Mouse (Mus musculus) lung, postnatal 4 days (tissue): ENCODE results near the gene Irf6.
A peak's percentile ranks its signal among the peaks of the same experiment; 100 is the strongest.

Source experiments
- DNase-seq, 2 experiments: peaks; one replicate each; pipeline ENCODE4 v3.0.0; 2021

The Irf6 gene

DNA sequence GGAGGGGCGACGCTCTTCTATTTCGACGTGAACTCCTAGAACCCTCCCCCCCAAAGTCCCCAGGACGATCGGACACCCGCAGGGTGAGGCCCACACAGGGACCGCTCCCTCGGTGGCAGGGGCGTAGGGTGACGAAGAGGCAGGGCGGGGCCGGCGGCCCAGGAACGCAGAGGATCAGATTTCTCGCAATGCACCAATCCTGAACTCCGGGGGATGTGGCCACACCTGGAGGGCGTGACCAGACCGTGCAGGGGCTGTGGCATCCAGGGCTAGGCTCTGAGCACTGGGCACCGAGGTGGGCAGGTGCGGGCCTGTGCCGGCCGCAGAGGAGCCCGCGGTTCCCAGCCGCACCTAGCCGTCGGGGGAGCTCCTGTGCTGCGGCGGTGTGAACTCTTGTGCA lies at the start of gene Irf6:
Irf6 (plus strand) TSS at position 240 of the 400 bp plus-strand sequence.
- peak; percentile 81 to 88 for DNase-seq

DNA sequence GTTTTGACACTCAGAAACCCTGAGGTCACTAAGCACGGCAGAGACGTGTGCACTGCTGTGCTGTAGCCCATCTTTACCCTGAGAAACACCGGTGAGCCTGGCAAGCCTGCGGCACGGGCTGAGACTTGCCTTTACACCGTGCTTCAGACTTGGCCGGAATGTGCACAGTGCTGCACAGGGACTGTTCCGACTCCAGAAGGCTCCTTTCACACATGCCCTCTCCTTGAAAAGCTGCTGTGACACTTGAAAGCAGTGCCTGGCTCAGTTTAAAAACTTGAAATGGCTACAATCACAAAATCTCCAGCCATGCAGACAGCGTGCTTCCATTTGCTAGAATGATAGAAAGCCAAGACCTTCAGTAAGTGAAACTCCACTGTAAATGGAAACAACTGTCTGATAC lies 40.8 kb upstream of the Irf6 start:
- no peak for DNase-seq

DNA sequence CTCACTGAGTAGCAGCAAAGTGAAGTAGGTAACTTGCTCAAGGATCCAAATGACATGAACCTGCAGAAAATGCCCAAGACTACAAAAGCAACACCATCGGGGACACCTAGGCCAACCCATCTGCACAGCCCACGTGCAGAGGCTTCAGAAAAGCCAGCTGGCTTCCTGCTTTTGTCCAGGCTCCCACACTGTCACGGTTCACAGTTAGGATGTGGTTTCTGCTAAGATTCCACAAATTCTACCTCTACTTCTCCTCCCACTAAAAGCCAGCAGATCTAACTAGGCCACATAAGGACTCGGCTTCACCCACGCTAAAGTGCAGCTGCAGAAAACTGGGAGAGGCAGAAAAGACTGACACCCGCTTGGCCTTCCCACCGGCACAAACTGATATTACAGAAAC lies 30.1 kb upstream of the Irf6 start:
- DNase-seq, result no peak

DNA sequence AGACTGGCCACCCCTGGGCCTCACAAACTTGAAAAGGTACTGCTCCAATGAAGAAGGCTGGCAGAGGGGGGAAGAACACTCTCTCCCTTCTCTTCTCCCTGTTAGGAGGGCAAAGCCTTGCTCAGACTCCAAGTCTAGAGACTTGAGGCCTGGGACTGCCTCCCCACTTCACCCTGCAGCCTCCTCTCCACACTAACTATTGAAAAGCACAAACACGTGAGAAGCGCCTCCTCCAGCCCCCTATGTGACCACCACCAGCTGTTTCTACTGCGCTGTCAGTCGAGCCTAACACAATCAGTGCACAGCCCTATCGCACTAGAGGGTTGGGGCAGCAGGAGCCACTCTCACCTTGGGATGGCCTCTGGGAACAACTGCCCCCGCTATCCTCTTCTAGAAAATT lies 29.6 kb upstream of the Irf6 start:
- DNase-seq, result no peak

DNA sequence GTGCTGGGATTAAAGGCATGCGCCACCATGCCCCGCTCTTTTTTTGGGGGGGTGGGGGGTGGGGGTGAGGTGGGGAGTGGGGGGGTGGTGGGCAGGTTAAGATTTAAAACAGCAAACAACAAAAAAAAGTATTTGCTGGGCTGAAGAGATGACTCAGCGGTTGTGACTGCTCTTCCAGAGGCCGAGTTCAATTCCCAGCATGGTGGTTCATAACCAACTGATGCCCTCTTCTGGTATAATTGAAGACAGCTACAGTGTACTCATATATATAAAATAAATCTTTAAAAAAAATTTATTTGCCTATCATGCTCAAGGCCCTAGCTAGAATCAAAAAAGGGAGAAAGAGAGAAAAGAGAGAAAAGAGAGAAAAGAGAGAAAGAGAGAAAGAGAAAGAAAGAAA lies 27.1 kb upstream of the Irf6 start:
- no peak for DNase-seq

DNA sequence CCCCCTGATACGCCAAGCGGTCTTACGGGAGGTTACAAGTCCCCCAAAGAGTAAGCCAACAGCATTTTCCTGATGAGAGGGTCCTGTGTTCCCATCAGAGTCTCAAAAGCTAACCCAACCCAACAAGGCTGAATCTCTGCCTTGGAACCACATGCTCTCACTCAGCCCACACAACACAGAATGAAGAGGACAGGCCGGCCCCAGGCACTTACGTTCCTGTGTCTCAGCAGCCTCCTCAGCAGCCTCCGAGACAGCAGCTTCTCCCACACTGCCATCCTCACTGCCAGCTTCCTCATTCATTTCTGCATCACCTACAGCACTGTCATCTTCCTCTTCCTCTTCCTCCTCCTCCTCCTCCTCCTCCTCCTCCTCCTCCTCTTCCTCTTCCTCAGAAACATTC lies 24.9 kb upstream of the Irf6 start:
- DNase-seq, result no peak

DNA sequence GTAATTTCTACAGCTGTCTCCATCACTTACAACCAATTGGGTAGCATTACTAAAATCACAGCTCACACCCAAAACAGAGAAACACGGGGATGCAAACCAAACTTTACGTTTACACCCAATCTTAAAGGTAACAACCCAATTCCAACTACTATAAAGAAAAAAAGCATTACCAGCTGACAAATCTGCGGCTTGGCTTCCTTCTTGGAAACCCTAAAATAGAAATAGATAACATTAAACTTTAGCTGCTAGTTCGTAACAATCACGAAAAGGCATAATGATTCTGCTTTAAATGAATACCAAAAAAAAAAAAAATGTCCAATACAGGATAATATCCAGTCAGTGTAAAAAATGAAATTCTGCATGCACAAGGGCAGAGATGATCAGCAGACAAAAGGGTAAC lies 23.6 kb upstream of the Irf6 start:
- no peak for DNase-seq

DNA sequence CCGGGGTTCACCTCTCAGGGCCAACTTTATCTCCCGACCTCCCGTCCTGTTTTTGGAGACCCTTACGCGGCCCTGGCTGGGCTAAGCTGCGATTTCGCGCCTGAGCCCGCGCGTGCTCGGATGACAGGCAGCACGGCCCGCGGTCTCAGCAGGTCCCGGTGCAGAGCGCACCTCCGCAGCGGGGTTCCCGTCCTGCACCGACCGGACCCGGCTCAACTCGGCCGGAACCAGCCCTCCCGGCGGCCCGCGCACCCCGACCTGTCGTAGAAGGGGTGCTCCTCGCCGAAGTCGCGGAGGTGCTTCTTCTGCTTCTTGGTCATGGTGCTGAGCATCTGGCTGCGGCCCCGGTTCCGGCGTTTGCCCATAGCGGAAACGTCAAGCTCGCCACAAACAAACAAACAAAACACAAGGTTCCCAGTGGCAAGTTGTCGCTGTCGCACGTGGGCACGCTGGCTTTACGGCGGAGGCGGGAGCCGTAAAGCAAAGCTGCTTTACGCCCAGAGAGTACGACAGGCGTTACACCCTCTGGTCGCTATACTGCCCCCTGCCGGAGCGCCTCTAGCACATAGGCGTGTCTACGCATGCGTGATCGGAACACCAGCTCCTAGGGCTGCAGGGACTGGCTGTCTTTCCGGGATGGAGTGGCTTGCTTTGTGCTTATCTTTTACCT lies 23.0 kb upstream of the Irf6 start, which contains the start of gene Diexf:
Diexf (minus strand) TSS at position 487 of the 670 bp plus-strand sequence.
- DNase-seq, result peak; percentile 96 to 97

DNA sequence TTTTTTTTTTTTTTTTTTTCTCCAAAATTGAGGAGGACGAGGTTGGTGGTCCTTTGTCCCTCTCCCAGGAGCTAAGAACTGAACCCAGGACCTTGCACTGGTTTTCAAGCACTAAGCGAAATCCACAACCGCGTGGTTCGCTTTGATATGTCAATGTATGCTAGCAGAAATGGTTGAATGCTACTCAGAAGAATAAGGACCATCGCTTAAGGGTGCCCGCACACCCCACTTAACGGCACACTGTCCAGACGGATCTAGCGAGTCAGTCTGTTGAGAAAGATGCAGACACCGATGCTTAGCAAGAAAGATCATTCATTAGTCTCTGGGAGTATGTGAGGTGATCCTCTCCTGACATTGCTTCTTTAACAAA lies 22.5 kb upstream of the Irf6 start:
- no peak for DNase-seq

DNA sequence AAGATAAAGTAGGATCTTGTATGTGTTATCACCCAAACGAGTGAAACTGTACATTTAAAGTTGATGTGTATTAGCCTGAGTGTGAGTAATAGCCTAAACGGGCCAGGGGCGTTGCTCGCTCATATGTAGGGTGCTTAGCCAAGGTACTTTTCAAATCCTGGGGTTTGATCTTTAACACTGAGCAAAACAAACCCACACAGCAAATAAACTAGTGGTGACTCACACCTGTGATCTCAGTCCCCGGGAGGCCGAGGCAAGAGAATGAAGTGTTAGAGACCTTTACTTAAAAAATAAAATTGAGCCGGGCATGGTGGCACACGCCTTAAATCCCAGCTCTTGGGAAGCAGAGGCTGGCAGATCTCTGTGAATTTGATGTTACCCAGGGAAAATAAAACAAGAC lies 22.1 kb upstream of the Irf6 start:
- no peak for DNase-seq

DNA sequence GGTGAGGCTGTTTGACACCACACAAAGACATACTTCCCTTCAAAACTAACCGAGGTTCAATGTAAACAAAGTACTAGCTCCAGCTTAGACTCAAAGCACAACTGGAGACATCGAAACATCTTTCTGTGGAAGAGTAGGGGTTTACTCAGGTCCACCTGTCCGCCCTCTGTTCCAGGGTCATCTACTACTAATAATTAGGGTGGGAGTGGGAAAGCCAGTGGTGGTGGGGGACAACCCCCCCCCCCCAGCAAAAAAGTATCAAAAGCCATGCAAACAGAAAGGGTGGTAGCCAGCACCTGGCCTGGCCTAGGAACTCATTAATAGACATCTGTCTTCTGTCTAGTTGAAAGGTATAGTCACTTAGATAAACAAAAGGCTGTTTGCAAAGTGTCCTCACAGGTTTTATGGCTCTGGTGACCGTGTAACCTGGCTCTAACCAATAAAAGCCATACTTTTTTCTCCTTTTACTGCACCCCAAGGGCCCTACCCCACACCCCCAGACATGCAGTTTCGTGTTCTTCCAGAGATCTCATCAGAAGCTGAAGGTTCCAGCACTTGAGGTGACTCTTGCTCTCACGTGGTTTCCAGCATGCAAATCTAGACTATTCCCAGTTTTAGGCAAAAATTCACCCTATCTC lies 21.5 kb upstream of the Irf6 start:
- DNase-seq, result no peak

DNA sequence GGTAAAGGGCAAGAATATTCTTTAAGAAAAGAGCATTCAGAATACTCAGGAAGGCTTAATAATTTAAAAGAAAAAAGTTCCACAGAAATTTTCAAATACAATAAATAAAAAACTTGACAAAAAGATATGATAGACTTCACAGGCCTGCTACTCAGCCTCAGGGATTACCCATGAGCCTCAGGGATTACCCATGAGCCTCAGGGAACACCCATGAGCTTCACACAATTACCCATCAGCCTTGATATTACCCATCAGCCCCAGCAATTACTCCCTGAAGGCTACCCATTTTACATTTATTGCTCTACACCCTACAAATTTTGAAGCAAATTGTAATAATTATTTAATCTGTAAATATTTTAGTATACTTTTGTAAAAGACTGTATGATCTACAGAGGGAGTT lies 20.5 kb upstream of the Irf6 start:
- no peak for DNase-seq

DNA sequence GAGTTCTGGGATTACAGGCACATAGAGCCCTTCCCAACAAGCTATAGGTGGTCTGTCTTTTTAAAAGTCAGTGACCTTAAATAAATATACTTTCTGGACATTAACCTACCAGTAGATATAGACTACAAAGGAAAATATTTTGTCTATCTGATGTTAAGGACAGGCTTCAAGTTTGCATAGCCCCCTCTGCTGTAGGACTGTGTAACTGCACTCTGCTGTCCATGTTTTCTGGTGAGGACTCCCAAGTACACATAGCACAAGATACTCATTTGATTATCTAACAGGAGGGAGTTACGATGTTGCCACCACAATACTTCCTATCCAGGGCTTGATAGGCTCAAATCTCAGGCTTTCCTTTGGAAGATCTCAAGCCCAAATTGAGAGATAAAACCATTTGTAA lies 19.2 kb upstream of the Irf6 start:
- no peak for DNase-seq

DNA sequence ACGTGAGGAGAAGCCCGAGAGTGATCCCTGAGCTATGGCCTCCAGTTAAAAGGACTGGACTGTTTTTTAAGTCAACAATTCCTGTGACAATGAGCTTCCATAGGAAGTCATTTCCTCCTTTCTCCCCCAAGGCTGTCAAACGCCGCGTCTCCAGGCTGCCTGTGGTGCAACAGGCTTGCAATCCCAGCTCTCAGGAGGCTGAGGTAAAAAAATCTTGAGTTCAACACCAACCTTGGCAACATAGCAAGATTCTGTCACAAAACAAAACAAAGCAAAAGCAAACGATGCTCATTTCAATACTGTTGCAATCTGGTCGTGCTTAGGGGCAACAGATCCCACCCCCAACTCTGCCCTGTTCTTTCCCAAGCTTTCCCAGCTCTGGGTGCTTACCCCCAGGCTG lies 14.8 kb upstream of the Irf6 start:
- no peak for DNase-seq

DNA sequence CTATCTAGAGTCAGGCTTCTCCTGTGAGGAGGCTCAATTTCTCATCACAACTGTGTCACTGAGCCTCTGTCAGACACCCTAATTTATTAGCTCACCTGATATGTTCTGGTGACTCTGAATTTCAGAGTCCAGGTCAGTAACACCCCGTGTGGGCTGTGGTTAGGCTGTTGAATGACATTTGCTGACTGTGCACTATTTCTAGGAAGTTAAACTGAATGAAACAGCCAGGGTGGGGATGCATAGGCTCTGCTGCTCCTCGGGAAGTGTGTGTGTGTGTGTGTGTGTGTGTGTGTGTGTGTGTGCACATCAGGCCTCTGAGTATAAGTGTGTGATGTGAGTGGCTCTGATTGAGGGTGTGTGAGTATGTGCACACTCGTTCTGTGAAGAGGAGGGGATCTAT lies 14.2 kb upstream of the Irf6 start:
- DNase-seq, result no peak

DNA sequence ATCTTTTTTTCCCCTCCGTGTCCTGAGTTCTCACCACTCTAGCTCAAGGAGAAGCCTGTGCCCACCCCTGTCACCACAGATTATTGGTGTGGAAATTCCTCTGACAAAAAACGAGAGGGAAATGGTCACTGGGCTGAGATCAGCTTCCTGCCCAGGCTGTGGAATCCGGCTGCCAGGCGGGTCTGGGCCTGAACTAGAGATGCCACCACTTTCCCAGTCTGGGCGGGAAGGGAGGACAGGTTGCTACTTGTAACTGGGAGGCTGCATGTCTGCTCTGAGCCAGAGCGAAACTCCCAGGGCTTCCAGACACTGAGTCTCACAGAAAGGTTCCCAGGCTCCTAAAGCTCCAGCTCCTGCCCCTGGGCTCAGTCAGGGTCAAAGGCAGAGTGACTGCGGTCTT lies 11.8 kb upstream of the Irf6 start:
- no peak for DNase-seq

DNA sequence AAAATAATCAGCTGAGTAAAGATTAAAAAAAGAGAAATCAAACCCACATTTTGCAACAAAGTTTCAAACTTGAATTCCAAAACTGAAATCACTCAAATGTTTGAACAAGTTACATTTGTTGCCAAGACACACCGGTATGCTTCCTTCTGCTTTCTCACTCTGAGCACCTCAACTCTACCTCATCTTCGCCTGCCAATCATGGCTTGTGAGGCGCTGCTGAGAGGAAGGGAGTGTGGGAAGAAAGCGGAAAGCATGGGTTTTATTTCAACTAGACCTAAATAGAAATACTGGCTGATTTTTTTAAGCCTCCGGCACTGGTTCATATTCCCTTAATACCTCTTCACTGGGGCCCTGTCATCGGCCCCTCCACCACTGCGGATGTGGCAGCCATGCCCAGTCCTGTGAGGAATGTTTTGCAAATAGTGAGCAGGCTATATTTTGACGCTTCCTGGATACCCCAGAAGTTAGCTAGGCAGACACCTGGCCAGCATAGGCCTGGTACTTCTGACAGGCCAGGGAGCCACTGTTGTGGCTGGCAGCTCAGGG lies 10.3 kb upstream of the Irf6 start:
- DNase-seq, result no peak

DNA sequence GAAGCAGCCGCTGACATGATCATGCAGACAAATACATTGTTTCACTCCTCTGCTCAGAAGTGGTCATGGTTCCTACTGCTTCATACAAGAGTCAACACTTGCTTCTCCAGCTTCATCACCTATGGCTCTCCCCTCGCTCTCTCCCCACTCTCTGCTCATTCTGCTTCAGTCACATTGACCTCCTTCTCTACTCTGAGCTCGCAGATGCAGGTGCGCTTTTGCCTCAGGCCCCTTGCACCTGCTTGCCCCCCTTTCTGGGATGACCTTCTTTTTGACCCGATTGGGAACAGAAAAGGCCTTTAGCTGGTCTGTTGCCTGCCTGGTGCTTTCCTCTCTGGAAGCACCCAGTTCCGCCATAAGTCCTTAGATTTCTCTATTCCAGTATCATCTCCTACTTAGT lies 8.4 kb upstream of the Irf6 start:
- no peak for DNase-seq

DNA sequence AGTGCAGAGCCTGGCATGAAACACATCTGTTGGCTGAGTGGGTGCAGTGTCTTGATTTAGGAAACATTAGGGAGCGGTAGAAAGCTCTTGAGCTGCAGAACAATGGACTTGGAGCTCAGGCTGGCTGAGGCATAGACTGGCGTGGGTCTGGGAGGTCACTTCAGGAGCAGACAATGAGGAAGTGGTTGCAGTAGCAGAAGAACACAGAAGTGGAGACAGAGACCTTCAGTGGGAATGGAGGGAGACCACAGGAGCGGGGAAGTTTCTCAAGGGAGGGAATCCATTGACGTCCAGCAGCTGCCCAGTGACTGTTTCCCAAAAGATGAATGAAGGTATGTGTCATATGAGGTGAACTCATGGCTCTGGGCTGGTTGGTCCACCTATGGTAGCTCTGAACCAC lies 7.8 kb upstream of the Irf6 start:
- DNase-seq, result no peak

DNA sequence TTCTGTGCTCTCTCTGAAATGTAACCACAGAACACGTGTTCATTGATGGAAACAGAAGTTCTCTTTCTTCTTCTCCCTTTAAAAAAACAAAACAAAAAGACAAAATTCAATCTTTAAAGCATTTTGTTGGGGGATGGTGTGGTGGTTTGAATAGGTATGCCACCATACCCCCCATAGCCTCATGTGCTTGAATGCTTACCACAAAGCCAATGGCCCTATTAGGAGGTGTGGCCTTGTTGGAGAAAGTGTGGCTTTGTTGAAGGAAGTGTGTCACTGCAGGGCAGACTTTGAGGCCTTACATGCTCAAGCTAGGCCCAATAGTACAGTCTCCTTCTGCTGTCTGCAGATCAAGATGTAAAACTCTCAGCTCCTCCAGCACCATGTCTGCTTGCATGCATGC lies 6.5 kb upstream of the Irf6 start:
- no peak for DNase-seq

DNA sequence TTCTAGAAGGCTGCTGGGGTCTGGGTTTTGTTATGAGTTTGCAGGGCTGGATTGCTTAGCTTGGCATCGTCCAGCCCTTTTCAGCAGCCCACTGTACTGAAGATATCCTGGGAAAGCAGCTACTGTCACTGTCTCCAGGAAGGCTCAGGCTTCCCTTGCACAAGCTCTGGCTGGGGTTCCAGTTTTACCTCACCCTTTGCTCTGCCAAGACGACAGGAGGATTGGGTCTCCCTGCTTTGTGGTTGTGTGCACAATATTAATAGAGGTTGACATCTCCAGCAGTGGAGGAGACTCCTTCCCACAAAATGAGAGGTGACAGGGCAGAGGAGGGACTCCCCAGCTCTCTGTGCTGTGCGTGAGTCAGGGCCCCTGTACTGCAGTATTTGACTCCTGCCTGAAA lies 3.7 kb upstream of the Irf6 start:
- no peak for DNase-seq

DNA sequence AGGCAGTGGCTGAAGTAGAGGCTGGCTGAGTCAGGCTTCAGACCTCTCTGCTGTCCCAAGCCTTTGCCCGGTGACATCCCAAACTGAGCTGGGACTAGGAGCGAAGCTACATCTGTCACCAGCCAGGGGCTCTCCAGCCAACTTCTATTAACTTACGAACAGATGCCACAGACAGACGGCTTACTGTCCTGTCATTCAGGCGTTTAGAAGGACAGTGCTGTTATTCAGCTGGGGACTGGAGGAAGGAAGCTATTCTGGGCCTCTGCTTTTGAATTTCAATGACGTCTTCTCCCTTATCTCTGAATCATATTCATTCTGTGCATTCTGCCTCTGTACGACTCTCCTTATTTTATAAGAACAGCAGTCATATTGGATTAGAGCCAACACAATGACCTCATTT lies 1.8 kb upstream of the Irf6 start:
- DNase-seq, result no peak

DNA sequence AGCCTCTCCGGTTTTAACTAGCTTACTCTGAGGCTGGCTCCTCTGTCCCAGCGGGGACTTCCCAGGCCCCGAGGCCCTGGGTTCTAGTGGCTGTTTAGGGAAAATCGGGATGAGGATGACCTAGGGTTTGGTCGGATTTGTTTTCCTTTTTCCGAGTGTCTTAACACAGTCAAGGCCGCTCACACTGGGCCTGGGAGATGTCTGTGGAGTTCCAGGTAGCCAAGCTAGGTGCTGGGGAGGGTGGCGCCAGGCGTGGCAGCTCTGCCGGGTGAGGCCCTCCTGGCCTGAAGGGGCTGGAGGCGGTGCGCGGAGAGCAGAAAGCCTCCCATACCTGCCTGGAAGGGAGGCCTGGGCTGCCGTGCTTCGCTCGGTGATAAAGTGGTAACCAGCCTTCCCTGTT lies 650 bp downstream of the Irf6 start:
- DNase-seq, result peak; percentile 38 to 62

DNA sequence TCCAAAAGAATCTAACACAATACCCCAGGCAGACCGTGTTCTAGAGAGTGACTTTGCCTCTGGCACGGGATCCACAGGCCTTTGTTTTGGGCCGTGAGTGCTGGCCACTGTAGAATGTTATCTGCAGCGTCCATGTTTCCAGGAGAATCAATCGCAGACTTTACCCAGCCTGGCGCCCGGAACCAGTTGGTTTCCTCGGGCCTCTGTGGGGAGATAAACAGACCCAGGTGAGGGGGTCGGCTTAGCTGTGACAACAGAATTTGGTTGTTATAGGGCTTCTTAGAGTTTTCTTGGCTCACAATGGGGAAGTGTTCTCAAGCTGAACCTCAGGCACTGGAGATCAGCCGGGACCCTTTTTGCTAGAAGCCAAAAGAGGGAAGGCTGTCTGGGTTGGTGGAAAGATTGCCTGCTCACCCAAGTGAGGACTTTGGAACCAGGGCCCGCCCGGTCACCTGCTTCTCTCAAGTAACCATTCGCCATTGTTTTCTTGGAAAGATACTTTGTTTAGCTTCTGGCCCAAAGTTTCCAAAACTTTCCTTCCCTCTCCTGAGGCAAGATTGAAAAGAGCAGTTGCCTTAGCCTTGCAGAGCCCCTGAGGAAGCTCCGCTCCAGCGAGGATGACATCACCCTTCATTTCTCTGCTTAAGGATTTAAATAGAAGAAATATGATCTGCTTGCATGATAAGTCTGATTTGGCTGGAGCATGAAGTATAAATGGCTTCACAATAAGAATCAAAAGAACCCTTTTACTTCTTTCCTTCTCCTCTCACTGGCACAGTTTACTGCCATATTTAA lies 3.6 kb downstream of the Irf6 start:
- no peak for DNase-seq
